Mouse (Mus musculus): ENCODE measurements around the gene Car10.

- TF ChIP-seq CTCF (conservative IDR thresholded peaks at IDR 0.05; ENCODE audit: insufficient read depth, insufficient read length, low read depth, low read length), result no peak
- no peak for TF ChIP-seq POLR2A (IDR thresholded peaks at IDR 0.05; ENCODE audit: low read depth, low read length)
These were observed 269.4 kb downstream of the Car10 start for GRCm38 (mm10) chr11:93367244-93367643.
